Mouse (Mus musculus) cortical plate, adult 2 months (tissue): ENCODE data around the gene Rap1gap. TPM values are rescaled to one million over a fixed set of nuclear protein-coding genes. Genes with fewer than 3 reads are reported as not detected.

ENCODE experiments used
- H3K27ac ChIP-seq: fragments of 200-500 bp; 2 replicates; pipeline ENCODE4 v1.5.1; 2012; ENCODE audit warnings: low read length, control low read depth, inconsistent platforms; ENCODE audit not compliant: insufficient read depth
- H3K4me1 ChIP-seq: fragments of 200-500 bp; 2 replicates; pipeline ENCODE4 v1.6.1; 2011; ENCODE audit warnings: low read length; ENCODE audit not compliant: control insufficient read depth, insufficient read depth
- H3K4me3 ChIP-seq: fragments of 200-500 bp; 2 replicates; pipeline ENCODE4 v1.5.1; 2011; ENCODE audit warnings: mild to moderate bottlenecking, low read length, control low read depth; ENCODE audit not compliant: insufficient read depth
- CTCF ChIP-seq: fragments of 200-500 bp; IDR thresholded peaks from 2 replicates; pipeline ENCODE4 v1.5.1; 2011; ENCODE audit warnings: mild to moderate bottlenecking, control low read depth, low read length; ENCODE audit not compliant: insufficient read depth; ENCODE audit errors: extremely low read depth
- POLR2A ChIP-seq: fragments of 200-500 bp; IDR thresholded peaks from 2 replicates; pipeline ENCODE4 v1.6.1; 2011; ENCODE audit warnings: mild to moderate bottlenecking, low read length, control low read depth; ENCODE audit not compliant: insufficient read depth; ENCODE audit errors: extremely low read depth
- polyA plus RNA-seq: library from polyadenylated mRNA; depleted of rRNA; stranded (reverse); fragments of >200 nt; gene quantifications from 2 replicates; pipeline ENCODE4 v1.2.3, GENCODE M21; 2012

Rap1gap gene
- polyA plus RNA-seq, 1 experiment, result 383 TPM

DNA sequence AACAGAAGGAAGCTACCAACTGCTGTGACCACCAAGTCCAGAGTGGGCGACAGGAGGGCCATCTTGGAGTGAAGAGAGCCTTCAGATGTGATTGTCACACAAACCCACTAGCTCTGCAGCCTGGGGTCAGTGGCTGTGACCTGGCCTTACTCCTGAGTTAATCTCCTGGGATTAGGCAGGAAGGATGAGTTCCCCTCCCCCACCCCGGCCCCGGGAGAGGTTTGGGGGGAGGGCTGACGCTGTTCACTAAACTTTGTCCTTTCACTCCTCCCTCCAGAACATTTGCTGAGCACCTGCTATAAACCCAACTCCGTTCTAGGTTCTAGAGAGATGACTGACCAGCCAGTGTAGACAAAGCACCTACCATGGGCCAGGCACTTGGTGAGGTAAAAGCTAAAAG, 101.8 kb downstream of the Rap1gap start:
- Histone ChIP-seq H3K4me3 (no peak overlapping the region), H3K4me1 (no peaks in the 10 kb centered on the region; the same call in 1 of the 2 replicates), H3K27ac (no peak overlapping the region)
- no peak for TF ChIP-seq POLR2A
- TF ChIP-seq CTCF, result no peak

DNA sequence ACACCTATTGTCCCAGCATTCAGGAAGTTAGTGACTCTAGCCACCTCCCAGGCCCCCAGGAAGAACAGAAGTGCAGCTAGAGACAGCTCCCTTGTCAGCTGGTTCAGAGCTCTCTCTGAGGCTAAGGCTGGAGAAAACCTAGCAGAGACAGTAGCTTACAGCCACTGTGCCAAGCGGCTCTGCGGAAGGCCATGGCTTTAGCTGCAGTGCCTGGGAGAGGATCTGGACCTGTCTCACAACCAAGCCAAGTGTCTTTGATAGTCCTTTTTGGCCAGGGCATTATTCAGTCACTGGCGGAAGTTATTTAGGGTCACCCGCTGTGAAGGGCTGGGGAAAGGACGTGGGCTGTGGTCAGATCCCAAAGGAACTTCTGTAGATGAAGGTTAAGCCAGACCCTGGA, 103.9 kb downstream of the Rap1gap start:
- Histone ChIP-seq H3K27ac (no peak overlapping the region), H3K4me1 (no peaks in the 10 kb centered on the region; the same call in 1 of the 2 replicates), H3K4me3 (no peak overlapping the region)
- no peak for TF ChIP-seq POLR2A
- no peak for TF ChIP-seq CTCF

DNA sequence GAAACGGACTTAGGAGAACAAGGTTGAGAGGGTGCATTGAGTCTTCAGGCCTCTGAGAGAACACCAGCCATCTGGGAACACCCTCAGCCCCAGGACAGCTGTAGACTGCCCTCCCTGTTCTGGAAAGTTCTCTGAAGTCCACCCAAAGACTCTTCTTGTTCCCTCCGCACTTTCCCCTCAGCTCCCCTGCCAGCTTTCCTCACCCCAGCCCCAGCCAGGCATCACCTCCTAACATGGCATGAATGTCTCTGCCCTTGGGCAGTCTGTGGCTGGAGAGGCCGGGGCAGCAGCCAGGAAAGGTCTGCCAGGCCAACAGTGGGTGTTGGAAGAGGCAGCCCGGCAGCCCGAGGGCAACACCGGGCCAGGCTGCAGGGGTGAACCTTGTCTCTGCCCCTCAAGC, 104.3 kb downstream of the Rap1gap start:
- TF ChIP-seq CTCF, result no peak
- TF ChIP-seq POLR2A, result no peak
- H3K4me3 ChIP-seq, result no peak overlapping the region
- H3K4me1 ChIP-seq, result no peaks in the 10 kb centered on the region; the same call in 1 of the 2 replicates
- H3K27ac ChIP-seq, result no peak overlapping the region

DNA sequence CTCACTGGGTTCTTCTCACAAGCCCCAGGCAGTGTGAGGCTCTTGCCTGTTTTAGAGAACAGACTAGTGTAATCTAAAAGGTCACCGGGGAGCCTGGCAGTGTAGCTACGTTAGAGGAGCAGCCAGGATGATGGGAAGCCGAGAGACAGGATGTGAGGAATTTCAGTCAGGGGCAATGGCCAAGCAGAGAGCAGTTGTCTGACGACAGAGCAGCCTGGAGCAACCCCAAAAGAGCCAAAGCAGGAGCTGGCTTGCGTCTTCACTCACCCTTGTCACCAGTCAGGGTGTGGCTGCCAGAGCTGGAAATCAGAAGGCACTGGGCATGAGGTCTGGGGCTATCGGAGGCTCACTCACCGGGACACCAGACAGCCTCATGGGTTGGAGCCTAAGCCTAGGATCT, 105.1 kb downstream of the Rap1gap start:
- no peak overlapping the region for H3K4me3 ChIP-seq
- H3K27ac ChIP-seq, result no peak overlapping the region
- H3K4me1 ChIP-seq, result no peaks in the 10 kb centered on the region; the same call in 1 of the 2 replicates
- no peak for TF ChIP-seq CTCF
- no peak for TF ChIP-seq POLR2A

DNA sequence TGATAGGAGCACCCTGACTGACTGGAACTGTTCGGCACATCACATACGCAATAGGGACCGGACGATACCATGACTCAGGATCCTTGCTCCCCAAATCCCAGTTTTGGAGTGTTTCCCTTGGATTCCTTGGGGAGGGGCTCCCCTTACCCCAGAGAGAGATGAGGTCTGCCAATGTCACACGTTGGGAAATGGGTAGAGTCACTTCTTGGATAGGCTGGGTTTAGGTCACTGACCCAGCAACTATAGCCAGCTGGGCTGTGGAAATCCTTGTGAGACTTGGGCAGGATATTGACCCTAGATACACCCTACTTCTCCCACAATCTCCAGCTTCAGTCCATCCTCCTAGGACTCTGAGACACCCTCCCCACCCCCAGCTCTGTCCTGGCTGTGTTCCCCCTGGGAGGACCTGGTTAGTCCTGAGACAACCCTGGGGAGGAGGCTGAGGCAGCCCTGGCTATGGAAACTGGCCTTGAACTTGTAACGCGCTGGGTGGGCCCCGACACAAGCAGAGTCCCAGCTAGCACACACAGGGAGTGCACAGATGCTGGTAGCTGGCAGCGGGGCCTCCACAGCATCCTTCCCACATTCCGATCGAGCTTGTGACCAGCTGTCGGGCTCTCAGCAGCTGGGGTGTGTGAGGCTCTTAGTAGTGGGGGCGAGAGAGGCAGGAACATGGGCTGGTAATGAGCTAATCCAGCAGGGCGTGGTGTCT, 106.5 kb downstream of the Rap1gap start:
- Histone ChIP-seq H3K4me1 (no peaks in the 10 kb centered on the region; the same call in 1 of the 2 replicates), H3K4me3 (no peak overlapping the region), H3K27ac (no peak overlapping the region)
- no peak for TF ChIP-seq CTCF

DNA sequence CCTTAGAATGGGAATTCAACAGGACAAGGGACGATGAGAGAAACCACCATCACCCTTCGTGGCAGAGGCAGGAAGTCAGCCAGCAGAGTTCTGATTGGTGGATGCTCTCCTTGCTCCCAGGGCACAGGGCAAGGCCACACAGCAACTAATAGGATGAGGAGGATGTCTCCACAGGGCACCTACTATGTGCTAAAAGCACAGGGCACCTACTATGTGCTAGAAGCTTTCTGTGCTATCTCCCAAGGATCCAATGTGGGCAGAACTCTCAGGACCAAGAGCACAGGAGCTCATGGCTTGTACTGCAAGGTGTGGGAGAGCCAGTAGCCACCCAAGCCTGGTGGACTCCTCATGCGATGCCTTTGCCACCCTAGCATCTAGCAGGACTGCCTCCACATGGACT, 107.2 kb downstream of the Rap1gap start:
- TF ChIP-seq CTCF, result no peak
- TF ChIP-seq POLR2A, result no peak
- Histone ChIP-seq H3K4me3 (no peak overlapping the region), H3K4me1 (no peaks in the 10 kb centered on the region), H3K27ac (no peak overlapping the region)

DNA sequence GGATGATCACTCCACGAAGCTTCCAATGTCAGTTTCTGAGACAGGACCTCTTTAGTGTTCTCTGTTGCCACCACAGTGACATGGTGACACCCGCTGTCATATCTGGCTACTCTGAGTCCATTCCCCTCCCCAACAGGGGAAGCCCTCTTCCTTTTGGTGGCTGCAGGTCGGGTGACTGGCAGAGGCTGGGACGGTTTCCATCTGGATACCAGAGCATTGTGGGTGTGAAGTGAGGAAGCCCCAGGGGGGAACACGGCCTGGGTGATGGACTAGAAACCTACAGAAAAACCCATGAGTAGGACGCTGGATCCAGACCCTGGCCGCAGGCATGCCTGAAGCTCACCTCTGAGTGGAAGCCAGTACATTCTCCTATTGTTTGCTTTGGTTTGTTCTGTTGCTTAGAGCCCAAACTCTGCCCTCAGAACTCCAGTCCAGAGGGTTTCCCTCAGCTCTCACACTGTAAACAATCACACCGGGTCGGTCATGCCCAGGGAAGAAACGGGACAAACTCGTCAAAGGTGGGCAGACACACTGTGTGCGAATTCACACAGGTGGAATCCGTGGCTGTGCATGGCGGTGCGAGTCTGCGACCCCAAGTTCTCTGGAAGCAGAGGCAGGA, 108.0 kb downstream of the Rap1gap start:
- no peaks in the 10 kb centered on the region for H3K4me1 ChIP-seq
- TF ChIP-seq CTCF, result no peak
- no peak for TF ChIP-seq POLR2A
- no peak overlapping the region for H3K27ac ChIP-seq
- H3K4me3 ChIP-seq, result no peak overlapping the region

DNA sequence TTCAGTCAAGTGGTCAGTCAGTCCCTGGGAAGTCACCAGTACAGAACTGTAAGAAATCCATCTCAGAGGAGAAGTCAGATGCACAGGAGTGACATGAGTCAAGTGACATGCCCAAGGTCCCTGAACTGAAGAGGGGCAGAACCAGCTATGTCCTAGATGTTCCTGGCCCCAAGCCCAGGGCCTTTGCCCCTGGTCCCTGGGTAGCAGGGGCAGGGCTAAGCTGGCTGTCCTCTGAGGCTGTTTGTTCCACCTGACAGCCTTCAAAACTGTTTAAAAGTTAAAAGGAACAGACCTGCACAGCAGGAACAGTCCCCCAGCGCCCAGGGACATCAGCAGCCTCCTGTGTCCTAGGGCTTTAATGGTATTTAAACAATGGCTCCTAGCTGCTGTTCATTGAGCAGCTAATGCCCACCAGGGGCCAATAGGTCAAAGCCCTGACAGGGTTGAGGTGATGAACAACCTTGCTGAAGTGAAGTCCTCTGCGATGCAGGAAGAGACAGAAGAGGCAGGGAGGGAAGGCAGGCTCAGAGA, 108.9 kb downstream of the Rap1gap start:
- H3K27ac ChIP-seq, result no peak overlapping the region

DNA sequence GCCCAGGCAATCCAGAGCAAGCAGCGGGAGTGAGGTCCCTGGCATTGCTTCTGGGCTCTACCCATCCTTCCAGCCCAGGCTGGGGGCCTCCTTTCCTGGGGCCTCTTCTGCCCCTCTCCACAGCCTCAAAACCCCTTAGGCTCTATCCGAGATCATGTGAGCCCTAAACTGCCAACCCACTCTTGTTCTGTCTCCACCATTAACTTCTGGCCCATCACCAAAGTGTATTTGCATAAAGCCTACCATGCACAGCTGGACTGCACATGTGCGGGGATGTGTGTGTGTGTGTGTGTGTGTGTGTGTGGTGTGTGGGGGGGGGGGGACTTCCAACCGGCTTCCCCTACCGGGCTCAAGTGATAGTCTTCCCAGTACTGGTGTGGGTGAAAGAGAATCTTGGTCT, 109.5 kb downstream of the Rap1gap start:
- Histone ChIP-seq H3K27ac (no peak overlapping the region), H3K4me1 (no peaks in the 10 kb centered on the region), H3K4me3 (no peak overlapping the region)
- TF ChIP-seq POLR2A, result no peak
- TF ChIP-seq CTCF, result no peak

More for the DNA sequence above, 108.9 kb downstream of the Rap1gap start:
- Histone ChIP-seq H3K4me1 (no peaks in the 10 kb centered on the region), H3K4me3 (no peak overlapping the region)
- TF ChIP-seq POLR2A (no peak), CTCF (no peak)

DNA sequence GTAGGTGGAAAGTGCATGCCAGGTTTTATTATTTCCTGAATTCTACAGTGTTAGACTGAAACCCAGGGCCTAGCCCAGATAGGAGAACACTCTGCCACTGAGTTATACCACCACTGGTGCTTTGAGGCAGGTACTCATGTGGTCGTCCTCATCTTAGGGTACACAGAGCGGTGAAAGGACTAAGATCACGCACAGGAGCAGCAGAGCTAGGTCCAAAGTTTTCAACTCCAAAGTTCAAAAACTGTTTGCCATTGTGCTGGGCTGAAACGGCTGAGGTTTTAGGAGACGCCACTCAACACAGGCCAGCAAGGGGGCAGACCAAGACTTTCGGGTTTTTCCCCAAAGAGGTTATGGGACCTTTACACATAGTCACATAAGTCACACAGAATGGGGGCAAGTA, 110.0 kb downstream of the Rap1gap start:
- no peak overlapping the region for H3K27ac ChIP-seq
- no peak overlapping the region for H3K4me3 ChIP-seq
- no peaks in the 10 kb centered on the region for H3K4me1 ChIP-seq
- TF ChIP-seq POLR2A, result no peak
- TF ChIP-seq CTCF, result no peak
